Mouse (Mus musculus): ENCODE results near the gene Srrd. TPM values are rescaled to one million over a fixed set of nuclear protein-coding genes. Genes with fewer than 3 reads are reported as not detected.

Gene Srrd
- polyA plus RNA-seq, 1 experiment from 2014 or later = 40.5 TPM

GRCm38 (mm10) chr5:112290536-112290880, 52.3 kb downstream of the Srrd start:
- Histone ChIP-seq H3K4me3 (no peak overlapping the region), H3K9me3 (no peaks in the 10 kb centered on the region), H3K27me3 (ENCODE audit: insufficient read depth, poor library complexity, severe bottlenecking) (no peaks in the 10 kb centered on the region), H3K4me1 (peaks cover 57% of the 10 kb centered on the region), H3K27ac (no peak overlapping the region), H3K36me3 (no peaks in the 10 kb centered on the region)
- 92% methylated on average over 8 of the region's 8 CpGs for WGBS
- DNase-seq (ENCODE audit: low spot score) = no peak

GRCm38 (mm10) chr5:112289819-112290535, 52.9 kb downstream of the Srrd start:
- H3K4me1 ChIP-seq = peaks cover 57% of the 10 kb centered on the region
- H3K4me3 ChIP-seq = no peak overlapping the region
- no peak for DNase-seq (ENCODE audit: low spot score)
- 87% methylated on average over 16 of the region's 16 CpGs for WGBS
- H3K36me3 ChIP-seq = no peaks in the 10 kb centered on the region
- no peaks in the 10 kb centered on the region for H3K27me3 ChIP-seq (ENCODE audit: insufficient read depth, poor library complexity, severe bottlenecking)
- H3K27ac ChIP-seq = no peak overlapping the region
- no peaks in the 10 kb centered on the region for H3K9me3 ChIP-seq

DNA sequence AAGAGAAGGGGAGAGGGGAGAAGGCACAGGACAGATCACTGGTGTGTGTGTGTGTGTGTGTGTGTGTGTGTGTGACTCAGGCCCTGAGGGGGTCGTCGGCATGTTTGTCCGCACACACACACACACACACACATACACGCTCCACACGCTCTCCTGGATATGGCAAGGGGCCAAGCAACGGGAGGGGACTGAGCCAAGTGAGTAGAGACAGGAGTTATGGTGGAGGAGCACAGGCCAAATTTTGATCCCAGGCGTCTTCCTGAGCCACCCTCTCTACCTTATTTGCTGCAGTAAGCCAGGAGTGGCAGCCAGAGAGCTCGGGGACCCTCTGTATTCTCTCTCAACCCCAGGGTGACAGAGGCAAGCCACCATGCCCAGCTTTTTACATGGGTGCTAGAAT, 53.6 kb downstream of the Srrd start:
- no peaks in the 10 kb centered on the region for H3K9me3 ChIP-seq
- H3K36me3 ChIP-seq = no peaks in the 10 kb centered on the region
- DNase-seq (ENCODE audit: low spot score) = no peak
- no peaks in the 10 kb centered on the region for H3K27me3 ChIP-seq (ENCODE audit: insufficient read depth, poor library complexity, severe bottlenecking)
- no peak overlapping the region for H3K27ac ChIP-seq
- H3K4me1 ChIP-seq = peaks cover 57% of the 10 kb centered on the region
- WGBS = 76% methylated on average over 8 of the region's 8 CpGs
- no peak overlapping the region for H3K4me3 ChIP-seq

GRCm38 (mm10) chr5:112288193-112289141, 54.4 kb downstream of the Srrd start:
- H3K27me3 ChIP-seq (ENCODE audit: insufficient read depth, poor library complexity, severe bottlenecking) = no peaks in the 10 kb centered on the region
- 74% methylated on average over 9 of the region's 9 CpGs for WGBS
- H3K36me3 ChIP-seq = no peaks in the 10 kb centered on the region
- 0 out of 2 replicates have a peak overlapping the region, but pooled peaks have one; percentile 31 for H3K27ac ChIP-seq
- no peak for DNase-seq (ENCODE audit: low spot score)
- no peak overlapping the region for H3K4me3 ChIP-seq
- H3K9me3 ChIP-seq = no peaks in the 10 kb centered on the region
- peaks cover 65% of the 10 kb centered on the region for H3K4me1 ChIP-seq

- Histone ChIP-seq H3K27me3 (ENCODE audit: insufficient read depth, poor library complexity, severe bottlenecking) (no peaks in the 10 kb centered on the region), H3K27ac (no peak overlapping the region), H3K36me3 (no peaks in the 10 kb centered on the region), H3K4me1 (peaks cover 66% of the 10 kb centered on the region), H3K9me3 (no peaks in the 10 kb centered on the region), H3K4me3 (no peak overlapping the region)
- 89% methylated on average over 2 of the region's 2 CpGs for WGBS
- no peak for DNase-seq (ENCODE audit: low spot score)
These were observed 55.2 kb downstream of the Srrd start for GRCm38 (mm10) chr5:112287652-112288051.

Other genes with a start within 250 kb of the Srrd start
- gene Cryba4, start 90.5 kb downstream of the Srrd start, polyA plus RNA-seq (2016; fragmentation: Nextera tagmentation; extraction: Ambion mirVana) = 0.20 TPM in 1 of 2 replicates, not detected in the other
- not detected in 2 replicates for gene Crybb1, start 87.2 kb downstream of the Srrd start, polyA plus RNA-seq (2016; fragmentation: Nextera tagmentation; extraction: Ambion mirVana)
- 34.1 and 41.2 TPM in 2 replicates for gene Tpst2, start 66.3 kb downstream of the Srrd start, polyA plus RNA-seq (2016; fragmentation: Nextera tagmentation; extraction: Ambion mirVana)
- gene Tfip11, start 16.7 kb downstream of the Srrd start, polyA plus RNA-seq (2016; fragmentation: Nextera tagmentation; extraction: Ambion mirVana) = 26.4 and 26.9 TPM in 2 replicates
- gene Hps4, start within 50 bp of the Srrd start, polyA plus RNA-seq (2016; fragmentation: Nextera tagmentation; extraction: Ambion mirVana) = 15.4 and 21.4 TPM in 2 replicates
- gene Gm6583, start 13.0 kb upstream of the Srrd start, polyA plus RNA-seq (2016; fragmentation: Nextera tagmentation; extraction: Ambion mirVana) = 0.18 and 0.28 TPM in 2 replicates
- gene Asphd2, start 51.8 kb upstream of the Srrd start, polyA plus RNA-seq (2016; fragmentation: Nextera tagmentation; extraction: Ambion mirVana) = 4.3 and 6.8 TPM in 2 replicates
- gene Gm6588, start 106.4 kb upstream of the Srrd start, polyA plus RNA-seq (2016; fragmentation: Nextera tagmentation; extraction: Ambion mirVana) = 0.11 TPM in 1 of 2 replicates, not detected in the other
- 0.16 and 0.63 TPM in 2 replicates for gene Sez6l, start 234.1 kb upstream of the Srrd start, polyA plus RNA-seq (2016; fragmentation: Nextera tagmentation; extraction: Ambion mirVana)